Mouse (Mus musculus): ENCODE results near the gene Nfatc2ip. TPM values are rescaled to one million over a fixed set of nuclear protein-coding genes. Genes with fewer than 3 reads are reported as not detected.

Nfatc2ip gene
- polyA plus RNA-seq, 2 experiments, result 3.0 to 7.1 TPM

DNA sequence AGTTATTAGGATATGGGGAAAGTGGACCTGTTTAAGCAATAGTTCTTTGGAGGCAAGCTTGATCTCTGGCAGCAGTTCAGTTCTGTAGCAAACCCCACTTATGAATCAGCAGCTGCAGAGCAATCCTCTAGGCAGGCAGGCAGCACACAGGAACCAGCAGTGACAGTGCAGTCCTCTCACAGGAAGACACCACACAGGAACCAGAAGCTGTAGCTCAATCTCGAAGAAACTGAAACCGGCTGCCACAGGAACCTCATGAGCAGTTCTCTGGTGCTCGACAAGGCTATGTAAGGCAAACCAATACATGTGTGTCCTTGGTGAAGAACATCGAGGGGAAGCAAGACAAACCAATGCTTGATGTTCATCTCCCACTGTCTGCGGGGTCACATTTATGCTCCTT is 25.2 kb upstream of the Nfatc2ip start:
- Histone ChIP-seq H3K9me3 (ENCODE audit: control insufficient read depth, low read length) (no peaks in the 10 kb centered on the region), H3K4me2 (ENCODE audit: low read depth) (no peak overlapping the region), H3K4me3 (ENCODE audit: insufficient read depth in 1 of 2, low read depth in 2 of 2, low read length in 2 of 2) (no peak overlapping the region), H3K27ac (no peak overlapping the region), H3K9ac (replicated peaks) (no peak overlapping the region), H3K36me3 (replicated peaks; ENCODE audit: control insufficient read depth, insufficient read depth, low read depth) (no peaks in the 10 kb centered on the region), H3K4me1 (replicated peaks; ENCODE audit: control insufficient read depth in 2 of 2, insufficient read depth in 2 of 2, low read length in 1 of 2) (peaks cover 0 to under 1% of the 10 kb centered on the region in 2 experiments; a peak in 1 of 4 replicates), H3K27me3 (ENCODE audit: control insufficient read depth, insufficient read depth, low read length) (no peaks in the 10 kb centered on the region)
- 47% methylated on average over 5 of the region's 5 CpGs for WGBS (ENCODE audit: insufficient replicate concordance)
- no peak for ATAC-seq (ENCODE audit: insufficient read depth)
- TF ChIP-seq CTCF (IDR thresholded peaks at IDR 0.05; ENCODE audit: low read depth) (no peak), EP300 (IDR thresholded peaks at IDR 0.05; ENCODE audit: low read depth) (no peak)
- DNase-seq (ENCODE audit: low read depth in 3 of 3, low spot score in 3 of 3), result no peak

DNA sequence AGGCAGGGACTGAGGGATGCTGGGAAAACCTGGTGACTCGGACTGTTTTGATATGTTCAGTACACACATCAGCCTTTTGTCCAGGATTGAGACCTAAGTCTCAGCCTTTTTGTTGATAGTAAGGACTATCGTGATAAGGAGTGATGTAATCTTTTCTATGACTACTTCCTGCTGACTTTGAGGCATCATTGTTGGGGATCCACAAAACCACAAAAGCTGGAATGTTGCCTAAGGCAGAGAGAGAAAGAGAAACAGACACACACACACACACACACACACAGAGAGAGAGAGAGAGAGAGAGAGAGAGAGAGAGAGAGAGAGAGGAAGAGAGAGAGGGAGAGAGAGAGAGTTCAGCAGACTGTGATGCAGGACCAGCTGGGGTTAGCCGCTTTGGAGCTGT is 22.0 kb upstream of the Nfatc2ip start:
- TF ChIP-seq EP300 (IDR thresholded peaks at IDR 0.05; ENCODE audit: low read depth) (no peak), CTCF (IDR thresholded peaks at IDR 0.05; ENCODE audit: low read depth) (no peak)
- Histone ChIP-seq H3K27ac (no peak overlapping the region), H3K4me2 (ENCODE audit: low read depth) (no peak overlapping the region), H3K4me3 (ENCODE audit: insufficient read depth in 1 of 2, low read depth in 2 of 2, low read length in 2 of 2) (no peak overlapping the region), H3K9me3 (ENCODE audit: control insufficient read depth, low read length) (no peaks in the 10 kb centered on the region), H3K36me3 (replicated peaks; ENCODE audit: control insufficient read depth, insufficient read depth, low read depth) (no peaks in the 10 kb centered on the region), H3K27me3 (ENCODE audit: control insufficient read depth, insufficient read depth, low read length) (no peaks in the 10 kb centered on the region), H3K4me1 (replicated peaks; ENCODE audit: control insufficient read depth in 2 of 2, insufficient read depth in 2 of 2, low read length in 1 of 2) (peaks cover 0 to 4% of the 10 kb centered on the region in 2 experiments; a peak in 2 of 4 replicates), H3K9ac (replicated peaks) (no peak overlapping the region)
- whole genome bisulfite sequencing (ENCODE audit: insufficient replicate concordance), result 46% methylated on average over 3 of the region's 3 CpGs
- ATAC-seq (ENCODE audit: insufficient read depth) (no peak), DNase-seq (ENCODE audit: low read depth in 3 of 3, low spot score in 3 of 3) (no peak)

DNA sequence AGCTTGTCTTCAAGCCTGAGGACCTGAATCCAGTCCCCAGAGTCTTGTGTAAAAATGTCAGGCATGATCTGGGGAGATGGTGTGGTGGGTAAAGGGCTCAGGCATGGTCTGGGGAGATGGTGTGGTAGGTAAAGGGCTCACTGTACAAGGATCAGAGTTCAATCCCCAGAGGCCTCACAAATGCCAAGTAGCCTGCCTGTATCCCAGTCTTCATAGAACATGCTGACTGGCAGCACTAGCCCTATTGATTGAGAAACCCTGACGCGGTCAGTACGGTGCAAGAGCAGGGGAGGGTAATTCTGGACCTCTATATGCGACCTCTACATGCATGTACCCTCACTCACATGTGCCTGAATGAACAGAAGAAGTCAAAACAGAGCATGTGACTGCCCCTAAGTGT is 21.1 kb upstream of the Nfatc2ip start:
- Histone ChIP-seq H3K9me3 (ENCODE audit: control insufficient read depth, low read length) (no peaks in the 10 kb centered on the region), H3K27ac (no peak overlapping the region), H3K4me2 (ENCODE audit: low read depth) (no peak overlapping the region), H3K4me3 (ENCODE audit: insufficient read depth in 1 of 2, low read depth in 2 of 2, low read length in 2 of 2) (no peak overlapping the region), H3K27me3 (ENCODE audit: control insufficient read depth, insufficient read depth, low read length) (no peaks in the 10 kb centered on the region), H3K9ac (replicated peaks) (no peak overlapping the region), H3K4me1 (replicated peaks; ENCODE audit: control insufficient read depth in 2 of 2, insufficient read depth in 2 of 2, low read length in 1 of 2) (peaks cover 0 to 4% of the 10 kb centered on the region in 2 experiments; a peak in 2 of 4 replicates), H3K36me3 (replicated peaks; ENCODE audit: control insufficient read depth, insufficient read depth, low read depth) (no peaks in the 10 kb centered on the region)
- ATAC-seq (ENCODE audit: insufficient read depth) (no peak), DNase-seq (ENCODE audit: low read depth in 3 of 3, low spot score in 3 of 3) (no peak)
- TF ChIP-seq CTCF (IDR thresholded peaks at IDR 0.05; ENCODE audit: low read depth) (no peak), EP300 (IDR thresholded peaks at IDR 0.05; ENCODE audit: low read depth) (no peak)
- WGBS (ENCODE audit: insufficient replicate concordance), result 76% methylated on average over 4 of the region's 4 CpGs

- Histone ChIP-seq H3K36me3 (replicated peaks; ENCODE audit: control insufficient read depth, insufficient read depth, low read depth) (no peaks in the 10 kb centered on the region), H3K27me3 (ENCODE audit: control insufficient read depth, insufficient read depth, low read length) (no peaks in the 10 kb centered on the region), H3K9ac (replicated peaks) (no peak overlapping the region), H3K4me1 (replicated peaks; ENCODE audit: control insufficient read depth in 2 of 2, insufficient read depth in 2 of 2, low read length in 1 of 2) (peaks cover 0 to 4% of the 10 kb centered on the region in 2 experiments; a peak in 2 of 4 replicates), H3K9me3 (ENCODE audit: control insufficient read depth, low read length) (no peaks in the 10 kb centered on the region), H3K27ac (no peak overlapping the region), H3K4me2 (ENCODE audit: low read depth) (no peak overlapping the region), H3K4me3 (ENCODE audit: insufficient read depth in 1 of 2, low read depth in 2 of 2, low read length in 2 of 2) (no peak overlapping the region)
- no peak for ATAC-seq (ENCODE audit: insufficient read depth)
- no peak for DNase-seq (ENCODE audit: low read depth in 3 of 3, low spot score in 3 of 3)
- 45% methylated on average over 8 of the region's 8 CpGs for WGBS (ENCODE audit: insufficient replicate concordance)
- TF ChIP-seq EP300 (IDR thresholded peaks at IDR 0.05; ENCODE audit: low read depth) (no peak), CTCF (IDR thresholded peaks at IDR 0.05; ENCODE audit: low read depth) (no peak)
These were observed 20.5 kb upstream of the Nfatc2ip start for GRCm38 (mm10) chr7:126417045-126417444.

GRCm38 (mm10) chr7:126416615-126417014 is 20.1 kb upstream of the Nfatc2ip start:
- no peak overlapping the region for H3K27ac ChIP-seq
- TF ChIP-seq EP300 (IDR thresholded peaks at IDR 0.05; ENCODE audit: low read depth), result no peak
- TF ChIP-seq CTCF (IDR thresholded peaks at IDR 0.05; ENCODE audit: low read depth), result no peak

More at GRCm38 (mm10) chr7:126416615-126417014, 20.1 kb upstream of the Nfatc2ip start:
- DNase-seq (ENCODE audit: low read depth in 3 of 3, low spot score in 3 of 3) (no peak), ATAC-seq (ENCODE audit: insufficient read depth) (no peak)
- Histone ChIP-seq H3K27me3 (ENCODE audit: control insufficient read depth, insufficient read depth, low read length) (no peaks in the 10 kb centered on the region), H3K4me2 (ENCODE audit: low read depth) (no peak overlapping the region), H3K9me3 (ENCODE audit: control insufficient read depth, low read length) (no peaks in the 10 kb centered on the region), H3K4me1 (replicated peaks; ENCODE audit: control insufficient read depth in 2 of 2, insufficient read depth in 2 of 2, low read length in 1 of 2) (peaks cover 0 to 4% of the 10 kb centered on the region in 2 experiments; a peak in 2 of 4 replicates), H3K36me3 (replicated peaks; ENCODE audit: control insufficient read depth, insufficient read depth, low read depth) (no peaks in the 10 kb centered on the region), H3K4me3 (ENCODE audit: insufficient read depth in 1 of 2, low read depth in 2 of 2, low read length in 2 of 2) (no peak overlapping the region), H3K9ac (replicated peaks) (no peak overlapping the region)
- WGBS (ENCODE audit: insufficient replicate concordance), result 19% methylated on average over 2 of the region's 2 CpGs

Measured in liver, embryonic 14.5 days (tissue).